Mouse (Mus musculus) mammary gland, adult 2 months (tissue): ENCODE results near the gene Olfr283. TPM values are rescaled to one million over a fixed set of nuclear protein-coding genes. Genes with fewer than 3 reads are reported as not detected.

Experiments
- polyA plus RNA-seq: library from polyadenylated mRNA; depleted of rRNA; stranded (reverse); fragments of >200 nt; gene quantifications from 2 replicates; pipeline ENCODE4 v1.2.3, GENCODE M21; 2012; ENCODE audit warnings: low replicate concordance; rRNA removed

The Olfr283 gene
- polyA plus RNA-seq, result not detected in 2 replicates

DNA sequence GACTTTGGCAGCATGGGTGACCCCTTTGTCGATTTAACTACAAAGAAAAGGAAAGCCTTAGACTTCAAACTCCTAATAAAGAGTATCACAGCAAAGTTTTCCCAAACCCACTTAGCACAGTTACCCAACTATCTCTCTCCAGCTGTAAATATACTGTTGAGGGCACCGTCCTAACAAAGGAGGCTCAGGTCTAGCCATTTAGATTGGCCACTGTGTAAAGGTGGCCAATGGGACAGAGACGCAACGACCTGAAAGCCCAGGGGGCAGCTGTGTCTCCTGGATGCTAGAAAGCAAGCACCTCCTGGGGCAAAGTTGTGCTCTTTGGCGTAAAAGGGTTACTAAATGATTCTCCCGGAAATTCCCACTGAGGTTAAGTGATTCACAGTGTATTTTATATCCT is at the start of gene Olfr283:
Gene Olfr283 (minus strand): TSS at position 101 of the 400 bp plus-strand sequence.

DNA sequence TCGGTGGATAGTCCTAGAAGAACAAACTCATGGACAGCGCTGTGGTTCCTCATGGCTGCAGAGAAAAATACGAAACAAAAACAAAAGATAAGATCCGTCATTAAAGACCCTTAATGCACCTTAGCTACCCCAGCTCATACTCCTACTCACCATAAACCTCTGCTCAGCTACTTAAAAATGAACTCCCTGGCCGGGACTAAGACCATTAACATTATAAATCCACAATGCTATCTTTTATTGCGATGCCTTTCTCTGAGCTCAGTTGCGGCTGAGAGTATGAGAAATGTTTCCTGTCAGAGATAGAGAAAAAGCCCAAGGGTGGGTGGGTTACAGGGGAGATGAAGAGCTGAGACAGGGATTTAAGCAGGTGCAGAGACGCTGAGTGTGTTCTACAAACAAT is 39.9 kb downstream of the Olfr283 start, which contains the start of gene Olfr284:
Gene Olfr284 (minus strand): TSS at position 101 of the 400 bp plus-strand sequence.

Other genes starting within 250 kb of the Olfr283 start
- gene Asb8, start 215.3 kb downstream of the Olfr283 start, polyA plus RNA-seq, result 39.8 and 71.3 TPM in 2 replicates
- gene Ccdc184, start 213.8 kb downstream of the Olfr283 start, polyA plus RNA-seq, result 0.19 and 0.32 TPM in 2 replicates
- gene Olfr288, start 185.4 kb downstream of the Olfr283 start, polyA plus RNA-seq, result not detected in 2 replicates
- not detected in 2 replicates for gene Gm44579, start 160.0 kb downstream of the Olfr283 start, polyA plus RNA-seq
- gene Olfr287, start 159.9 kb downstream of the Olfr283 start, polyA plus RNA-seq, result not detected in 2 replicates
- gene Olfr286, start 146.5 kb downstream of the Olfr283 start, polyA plus RNA-seq, result not detected in 2 replicates
- not detected in 2 replicates for gene H1fnt, start 123.7 kb downstream of the Olfr283 start, polyA plus RNA-seq
- 1.3 and 3.5 TPM in 2 replicates for gene Zfp641, start 84.8 kb downstream of the Olfr283 start, polyA plus RNA-seq
- not detected in 2 replicates for gene Olfr285, start 63.6 kb downstream of the Olfr283 start, polyA plus RNA-seq
- gene Olfr284, start 40.0 kb downstream of the Olfr283 start, polyA plus RNA-seq, result not detected in 2 replicates
- not detected in 2 replicates for gene Olfr282, start 50.3 kb upstream of the Olfr283 start, polyA plus RNA-seq
- not detected in 2 replicates for gene Olfr281, start 71.6 kb upstream of the Olfr283 start, polyA plus RNA-seq
- not detected in 2 replicates for gene OR5BS1P, start 89.0 kb upstream of the Olfr283 start, polyA plus RNA-seq
- gene Lalba, start 101.8 kb upstream of the Olfr283 start, polyA plus RNA-seq, result 2.3 and 13.5 TPM in 2 replicates
- gene Olfr279, start 111.5 kb upstream of the Olfr283 start, polyA plus RNA-seq, result not detected in 2 replicates
- 30.3 and 43.2 TPM in 2 replicates for gene Kansl2, start 153.3 kb upstream of the Olfr283 start, polyA plus RNA-seq
- 8.2 and 16.5 TPM in 2 replicates for gene Ccnt1, start 190.0 kb upstream of the Olfr283 start, polyA plus RNA-seq
- 0.36 TPM in 1 of 2 replicates, not detected in the other for gene 4930415O20Rik, start 190.1 kb upstream of the Olfr283 start, polyA plus RNA-seq
- gene Adcy6, start 229.1 kb upstream of the Olfr283 start, polyA plus RNA-seq, result 96.7 and 104 TPM in 2 replicates
- 69.4 and 133 TPM in 2 replicates for gene Cacnb3, start 249.9 kb upstream of the Olfr283 start, polyA plus RNA-seq